Mouse (Mus musculus): ENCODE measurements at regions not wholly inside any gene's neighbourhood (a gene's known extent, or its start where the extent isn't known, plus 50 kb on each side); places are given as distances from the start of the nearest gene placed in this dataset.

- Histone ChIP-seq H3K27me3 (no peaks in the 10 kb centered on the region), H3K9me3 (no peaks in the 10 kb centered on the region), H3K4me1 (replicated peaks) (no peaks in the 10 kb centered on the region), H3K36me3 (no peaks in the 10 kb centered on the region), H3K9ac (no peak overlapping the region), H3K4me3 (no peak overlapping the region), H3K4me2 (no peak overlapping the region), H3K27ac (no peak overlapping the region)
- ATAC-seq (ENCODE audit: low FRiP score), result no peak
- WGBS, result 92% methylated on average over 10 of the region's 10 CpGs
Measured at GRCm38 (mm10) chr12:109896906-109897305, 296.8 kb upstream of the Rtl1 start.

- H3K27ac ChIP-seq, result no peak overlapping the region
- no peaks in the 10 kb centered on the region for H3K36me3 ChIP-seq
- 76% methylated on average over 11 of the region's 11 CpGs for WGBS
- no peaks in the 10 kb centered on the region for H3K9me3 ChIP-seq
- no peaks in the 10 kb centered on the region for H3K27me3 ChIP-seq
- H3K4me2 ChIP-seq, result no peak overlapping the region
- H3K4me1 ChIP-seq (replicated peaks), result no peaks in the 10 kb centered on the region
- H3K4me3 ChIP-seq, result no peak overlapping the region
- H3K9ac ChIP-seq, result no peak overlapping the region
- no peak for ATAC-seq (ENCODE audit: low FRiP score)
Measured at GRCm38 (mm10) chr12:109897861-109898385, 297.8 kb upstream of the Rtl1 start.

DNA sequence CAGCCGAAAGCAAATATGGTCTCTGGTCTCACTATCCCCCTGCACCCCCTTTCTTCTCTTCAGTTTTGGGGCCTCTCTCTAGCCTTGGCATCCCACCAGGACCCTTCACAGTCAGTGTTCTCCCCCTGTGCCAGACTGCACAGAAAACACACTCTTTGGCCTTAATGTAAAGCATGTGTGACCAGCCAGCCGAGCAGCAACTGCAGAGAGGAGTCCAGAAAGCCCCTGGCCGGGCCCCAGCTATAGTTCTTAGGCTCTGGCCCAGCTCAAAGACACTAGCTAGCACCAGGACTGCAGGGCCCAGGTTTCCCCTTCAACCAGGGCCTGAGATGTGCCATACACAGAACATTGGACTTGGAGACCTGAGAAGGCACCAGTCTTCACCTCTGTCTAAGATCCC is 299.3 kb upstream of the Rtl1 start:
- no peaks in the 10 kb centered on the region for H3K9me3 ChIP-seq
- H3K4me3 ChIP-seq, result no peak overlapping the region
- no peak overlapping the region for H3K9ac ChIP-seq
- WGBS, result 84% methylated on average over 3 of the region's 3 CpGs
- ATAC-seq (ENCODE audit: low FRiP score), result no peak
- no peaks in the 10 kb centered on the region for H3K36me3 ChIP-seq
- H3K4me1 ChIP-seq (replicated peaks), result no peaks in the 10 kb centered on the region
- no peak overlapping the region for H3K4me2 ChIP-seq
- H3K27ac ChIP-seq, result no peak overlapping the region
- no peaks in the 10 kb centered on the region for H3K27me3 ChIP-seq

DNA sequence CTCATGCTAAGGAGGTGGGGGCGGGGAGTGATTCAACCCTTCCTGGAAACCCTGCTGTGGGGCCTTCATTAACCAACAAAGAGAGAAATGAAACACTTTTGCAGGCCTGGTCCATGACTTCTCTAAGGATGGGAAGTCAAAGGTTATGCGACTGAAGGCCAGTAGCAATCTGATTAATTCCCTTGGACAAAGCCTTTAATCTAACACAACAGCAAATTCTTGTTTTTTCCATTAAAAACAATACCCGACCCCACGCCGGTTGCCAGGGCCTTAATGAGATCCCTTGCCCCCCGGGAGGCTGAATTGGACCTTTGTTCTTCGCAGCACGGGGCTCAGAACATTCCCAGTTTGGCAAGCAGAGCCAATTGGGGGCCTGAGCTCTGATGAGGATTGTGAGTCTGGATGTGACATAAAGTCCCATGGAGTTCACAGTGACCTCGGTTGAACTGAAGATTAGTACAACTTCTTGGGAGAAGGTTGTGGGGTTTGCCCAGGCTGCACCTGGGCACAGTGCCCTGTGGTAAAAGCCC is 310.9 kb upstream of the Rtl1 start:
- Histone ChIP-seq H3K9ac (no peak overlapping the region), H3K4me3 (no peak overlapping the region), H3K36me3 (no peaks in the 10 kb centered on the region), H3K9me3 (no peaks in the 10 kb centered on the region), H3K27me3 (no peaks in the 10 kb centered on the region), H3K27ac (no peak overlapping the region), H3K4me1 (replicated peaks) (peaks cover 12% of the 10 kb centered on the region), H3K4me2 (no peak overlapping the region)
- 18% methylated on average over 9 of the region's 9 CpGs for WGBS
- no peak for ATAC-seq (ENCODE audit: low FRiP score)

- 48% methylated on average over 9 of the region's 9 CpGs for WGBS
- ATAC-seq (ENCODE audit: low FRiP score), result no peak
- H3K27ac ChIP-seq, result no peak overlapping the region
Measured at GRCm38 (mm10) chr12:109911506-109911905, 311.4 kb upstream of the Rtl1 start.

GRCm38 (mm10) chr12:109917761-109918160 is 317.6 kb upstream of the Rtl1 start:
- Histone ChIP-seq H3K4me1 (replicated peaks) (0 out of 2 replicates have a peak, but pooled peaks cover 9% of the 10 kb centered on the region), H3K36me3 (no peaks in the 10 kb centered on the region), H3K27me3 (no peaks in the 10 kb centered on the region), H3K9ac (no peak overlapping the region), H3K9me3 (no peaks in the 10 kb centered on the region), H3K4me2 (no peak overlapping the region), H3K27ac (no peak overlapping the region), H3K4me3 (no peak overlapping the region)
- no peak for ATAC-seq (ENCODE audit: low FRiP score)
- WGBS, result 87% methylated on average over 6 of the region's 6 CpGs

More at GRCm38 (mm10) chr12:109911506-109911905, 311.4 kb upstream of the Rtl1 start:
- Histone ChIP-seq H3K4me2 (no peak overlapping the region), H3K9ac (no peak overlapping the region), H3K4me1 (replicated peaks) (peaks cover 12% of the 10 kb centered on the region), H3K27me3 (no peaks in the 10 kb centered on the region), H3K9me3 (no peaks in the 10 kb centered on the region), H3K4me3 (no peak overlapping the region), H3K36me3 (no peaks in the 10 kb centered on the region)

- Histone ChIP-seq H3K27me3 (no peaks in the 10 kb centered on the region), H3K4me1 (replicated peaks) (0 out of 2 replicates have a peak, but pooled peaks cover 9% of the 10 kb centered on the region), H3K9me3 (no peaks in the 10 kb centered on the region), H3K4me3 (no peak overlapping the region), H3K9ac (no peak overlapping the region), H3K4me2 (no peak overlapping the region), H3K27ac (no peak overlapping the region), H3K36me3 (no peaks in the 10 kb centered on the region)
- 60% methylated on average over 8 of the region's 8 CpGs for WGBS
- ATAC-seq (ENCODE audit: low FRiP score), result no peak
Measured at GRCm38 (mm10) chr12:109918901-109919300, 318.8 kb upstream of the Rtl1 start.

DNA sequence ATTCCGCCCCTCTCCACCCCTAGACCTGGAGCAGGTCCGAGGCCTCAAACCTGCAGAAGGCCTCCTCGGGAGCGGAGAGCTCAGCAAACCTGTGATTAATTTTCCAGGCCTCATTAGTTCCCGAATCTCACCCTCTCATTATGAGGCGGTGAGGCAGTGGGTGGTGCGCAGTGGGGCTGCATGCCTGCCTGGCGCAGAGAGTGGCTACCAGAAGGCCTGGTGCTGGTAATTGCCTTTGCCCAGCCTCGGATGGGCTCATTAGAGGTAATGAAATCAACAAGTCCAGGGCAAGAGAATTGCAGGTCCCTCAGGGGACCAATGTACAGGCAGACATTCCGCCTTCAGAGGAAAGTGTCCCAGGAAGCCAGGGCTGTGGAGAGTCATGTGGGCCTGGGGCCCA is 322.0 kb upstream of the Rtl1 start:
- Histone ChIP-seq H3K27ac (no peak overlapping the region), H3K27me3 (no peaks in the 10 kb centered on the region), H3K9me3 (no peaks in the 10 kb centered on the region), H3K4me1 (replicated peaks) (0 out of 2 replicates have a peak, but pooled peaks cover 9% of the 10 kb centered on the region), H3K36me3 (no peaks in the 10 kb centered on the region), H3K4me3 (no peak overlapping the region), H3K9ac (no peak overlapping the region), H3K4me2 (no peak overlapping the region)
- WGBS, result 68% methylated on average over 10 of the region's 10 CpGs
- ATAC-seq (ENCODE audit: low FRiP score), result no peak

DNA sequence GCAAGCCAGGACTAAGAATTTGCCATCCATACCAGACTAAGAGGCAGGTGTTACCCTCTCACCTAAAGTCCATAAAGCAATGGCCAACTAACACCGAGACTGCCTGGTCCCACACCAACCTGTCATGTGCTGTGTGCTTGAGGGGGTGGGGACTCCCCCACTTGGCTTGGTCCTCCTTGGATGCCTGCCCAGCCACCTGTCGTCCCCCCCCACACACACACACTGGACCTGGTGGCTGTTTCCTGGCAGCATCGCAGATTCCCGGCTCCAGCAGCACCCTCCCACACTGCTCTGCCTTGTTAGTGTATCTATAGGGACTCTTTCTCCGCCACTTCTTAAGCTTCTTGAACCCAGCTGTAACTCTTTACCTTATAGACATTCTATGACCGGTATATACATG is 325.7 kb upstream of the Rtl1 start:
- Histone ChIP-seq H3K27ac (no peak overlapping the region), H3K9ac (no peak overlapping the region), H3K36me3 (no peaks in the 10 kb centered on the region), H3K4me2 (no peak overlapping the region), H3K9me3 (no peaks in the 10 kb centered on the region), H3K4me1 (replicated peaks) (0 out of 2 replicates have a peak, but pooled peaks cover 7% of the 10 kb centered on the region), H3K4me3 (no peak overlapping the region), H3K27me3 (no peaks in the 10 kb centered on the region)
- no peak for ATAC-seq (ENCODE audit: low FRiP score)
- WGBS, result 87% methylated on average over 6 of the region's 6 CpGs

GRCm38 (mm10) chr12:109926643-109927042 is 326.5 kb upstream of the Rtl1 start:
- 49% methylated on average over 12 of the region's 12 CpGs for WGBS
- Histone ChIP-seq H3K9me3 (no peaks in the 10 kb centered on the region), H3K9ac (no peak overlapping the region), H3K27me3 (no peaks in the 10 kb centered on the region), H3K27ac (no peak overlapping the region), H3K36me3 (no peaks in the 10 kb centered on the region), H3K4me3 (no peak overlapping the region), H3K4me2 (no peak overlapping the region), H3K4me1 (replicated peaks) (0 out of 2 replicates have a peak, but pooled peaks cover 7% of the 10 kb centered on the region)
- ATAC-seq (ENCODE audit: low FRiP score), result no peak

- Histone ChIP-seq H3K27me3 (0 out of 2 replicates have a peak, but pooled peaks cover 9% of the 10 kb centered on the region), H3K4me3 (no peak overlapping the region), H3K9ac (no peak overlapping the region), H3K4me1 (replicated peaks) (peaks cover 32% of the 10 kb centered on the region), H3K9me3 (no peaks in the 10 kb centered on the region), H3K36me3 (no peaks in the 10 kb centered on the region), H3K4me2 (no peak overlapping the region), H3K27ac (no peak overlapping the region)
- ATAC-seq (ENCODE audit: low FRiP score), result no peak
- 89% methylated on average over 3 of the region's 3 CpGs for WGBS
Measured at GRCm38 (mm10) chr12:109946179-109946578, 332.7 kb upstream of the Dio3 start.

DNA sequence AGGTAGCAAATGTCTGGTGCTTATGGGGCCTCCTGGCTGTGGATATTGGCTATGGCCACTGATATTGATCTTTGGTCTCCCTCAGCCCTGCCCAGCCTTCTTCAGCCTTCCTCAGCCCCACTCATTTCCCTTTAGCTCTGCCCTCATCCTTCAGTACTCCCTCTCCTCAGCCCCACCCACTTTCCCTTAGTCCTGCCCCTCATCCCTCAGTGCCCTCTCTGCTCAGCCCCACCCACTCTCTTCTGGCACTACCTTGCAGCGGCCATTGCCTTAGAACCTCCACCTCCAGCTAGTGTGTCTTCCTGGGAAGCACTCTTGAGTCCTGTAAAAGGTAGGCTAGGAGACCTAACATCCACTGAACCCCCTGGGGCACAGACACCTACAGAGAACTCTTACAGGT is 331.9 kb upstream of the Dio3 start:
- H3K4me1 ChIP-seq (replicated peaks), result peaks cover 34% of the 10 kb centered on the region
- no peak overlapping the region for H3K27ac ChIP-seq
- no peak for ATAC-seq (ENCODE audit: low FRiP score)
- no peak overlapping the region for H3K4me2 ChIP-seq
- no peaks in the 10 kb centered on the region for H3K36me3 ChIP-seq
- no peak overlapping the region for H3K4me3 ChIP-seq
- WGBS, result 36% methylated on average over 1 of the region's 1 CpGs
- no peak overlapping the region for H3K9ac ChIP-seq
- H3K9me3 ChIP-seq, result no peaks in the 10 kb centered on the region
- peaks cover 13% of the 10 kb centered on the region for H3K27me3 ChIP-seq

GRCm38 (mm10) chr12:109947886-109948433 is 330.9 kb upstream of the Dio3 start:
- peak; percentile 7; the same call in 1 of the 2 replicates for ATAC-seq (ENCODE audit: low FRiP score)
- Histone ChIP-seq H3K4me1 (replicated peaks) (peaks cover 34% of the 10 kb centered on the region), H3K9ac (no peak overlapping the region), H3K4me2 (no peak overlapping the region), H3K4me3 (no peak overlapping the region), H3K9me3 (no peaks in the 10 kb centered on the region), H3K36me3 (no peaks in the 10 kb centered on the region), H3K27me3 (peaks cover 16% of the 10 kb centered on the region), H3K27ac (peak overlapping the region; percentile 31; the same call in 1 of the 2 replicates)
- WGBS, result 11% methylated on average over 7 of the region's 7 CpGs
